Mouse (Mus musculus): ENCODE data around the gene Lrrfip2.

The Lrrfip2 gene

DNA sequence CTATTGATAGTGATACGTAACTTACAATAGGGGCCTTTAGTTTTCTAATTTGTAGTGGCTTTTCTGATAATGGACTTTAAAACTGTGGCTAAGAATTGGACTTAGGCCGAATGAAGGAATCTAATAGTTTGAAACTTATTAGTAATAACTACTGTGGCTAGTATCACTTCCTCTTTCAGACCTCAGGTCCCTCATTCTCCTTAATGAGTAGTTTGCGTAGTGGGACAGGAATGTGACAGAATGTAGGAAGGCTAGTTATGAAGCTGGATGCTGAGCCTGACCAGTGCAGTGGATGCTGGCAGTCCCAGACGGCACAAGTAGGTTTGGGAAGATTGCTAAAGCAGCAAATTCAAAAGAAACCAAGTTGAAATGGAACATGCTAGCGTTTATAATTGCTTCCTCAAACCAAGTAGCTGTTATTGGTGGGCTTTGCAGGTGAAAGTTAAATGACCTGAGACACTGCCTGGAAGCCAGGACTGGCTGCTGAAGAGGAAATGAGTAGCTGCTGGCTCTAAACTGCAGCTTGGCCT is 103.2 kb downstream of the Lrrfip2 start:
- DNase-seq (ENCODE audit: low read depth, low spot score): no peak

DNA sequence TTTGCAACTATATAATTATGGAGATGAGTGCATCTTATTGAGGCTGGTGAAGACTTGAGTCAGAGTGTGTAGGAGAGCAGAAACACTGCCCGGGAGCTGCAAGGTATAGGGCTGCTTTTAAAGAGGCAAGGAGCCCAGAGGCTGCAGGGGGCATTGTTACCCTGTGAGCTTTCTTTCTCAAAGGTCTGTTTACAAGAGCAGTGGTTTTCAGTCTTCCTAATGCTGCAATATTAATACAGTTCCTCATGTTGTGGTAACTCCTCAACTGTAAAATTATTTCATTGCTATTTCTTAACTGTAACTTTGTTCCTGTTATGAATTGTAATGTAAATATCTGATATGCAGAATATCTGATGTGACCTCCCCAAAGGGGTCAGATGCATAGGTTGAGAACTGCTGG is 104.2 kb downstream of the Lrrfip2 start:
- DNase-seq (ENCODE audit: low read depth, low spot score): no peak

DNA sequence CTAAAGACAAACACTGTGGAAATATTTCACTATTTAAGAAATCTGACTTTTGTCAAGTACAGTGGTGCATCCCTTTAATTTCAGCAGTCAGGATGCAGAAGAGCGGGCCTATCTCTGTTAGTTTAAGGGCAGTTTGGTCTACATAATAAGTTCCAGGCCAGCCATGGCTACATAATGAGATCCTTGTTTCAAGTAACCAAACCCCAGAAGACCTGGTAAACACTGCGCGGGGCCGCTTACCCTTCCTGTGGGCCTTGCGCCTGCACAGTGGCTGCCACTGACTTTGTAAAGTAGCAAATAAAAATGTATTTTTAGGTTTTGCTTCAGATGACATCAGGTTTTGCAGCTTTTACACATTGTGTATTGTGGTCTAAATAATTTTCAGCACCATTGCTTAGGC is 106.0 kb downstream of the Lrrfip2 start:
- DNase-seq (ENCODE audit: low read depth, low spot score): no peak

DNA sequence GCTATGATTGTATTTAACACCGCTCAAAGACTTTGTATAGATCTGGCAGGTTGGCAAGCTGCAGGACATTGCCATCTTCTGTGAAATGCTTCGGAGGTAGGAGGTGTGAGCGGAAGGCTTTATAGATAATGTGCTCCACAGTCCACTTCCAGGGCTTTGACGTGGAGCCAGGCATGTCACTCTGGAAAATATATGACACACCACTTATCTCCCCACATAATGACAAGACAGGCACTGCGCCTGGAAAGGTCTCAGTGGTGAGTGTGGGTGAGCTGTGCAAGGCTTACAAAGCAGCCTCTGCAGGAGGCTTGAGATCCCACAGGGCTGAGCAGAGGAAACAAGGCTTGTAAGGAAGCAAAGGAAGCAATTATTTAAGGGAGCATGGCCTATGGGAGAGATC is 111.1 kb downstream of the Lrrfip2 start:
- DNase-seq (ENCODE audit: low read depth, low spot score): peak; percentile 54

DNA sequence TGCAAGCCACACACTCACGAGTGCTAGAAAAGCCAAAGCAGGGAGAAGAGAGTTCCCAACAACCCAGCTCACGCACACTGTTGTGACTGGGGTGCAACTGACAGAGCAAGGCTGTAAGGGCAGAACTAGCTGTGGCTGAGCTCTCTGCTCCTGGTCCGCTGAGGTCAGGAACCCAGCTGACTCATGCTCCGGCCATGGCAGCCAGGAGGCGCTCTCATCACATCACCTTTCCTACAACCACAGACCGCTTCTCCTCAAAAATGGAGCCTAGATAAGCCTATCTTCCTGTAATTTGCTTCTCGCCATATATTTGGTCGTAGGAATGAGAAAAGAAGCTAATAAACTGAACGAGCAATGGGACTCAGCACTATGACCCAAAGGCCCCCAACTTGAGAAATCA is 117.3 kb downstream of the Lrrfip2 start:
- DNase-seq (ENCODE audit: low read depth, low spot score): no peak

DNA sequence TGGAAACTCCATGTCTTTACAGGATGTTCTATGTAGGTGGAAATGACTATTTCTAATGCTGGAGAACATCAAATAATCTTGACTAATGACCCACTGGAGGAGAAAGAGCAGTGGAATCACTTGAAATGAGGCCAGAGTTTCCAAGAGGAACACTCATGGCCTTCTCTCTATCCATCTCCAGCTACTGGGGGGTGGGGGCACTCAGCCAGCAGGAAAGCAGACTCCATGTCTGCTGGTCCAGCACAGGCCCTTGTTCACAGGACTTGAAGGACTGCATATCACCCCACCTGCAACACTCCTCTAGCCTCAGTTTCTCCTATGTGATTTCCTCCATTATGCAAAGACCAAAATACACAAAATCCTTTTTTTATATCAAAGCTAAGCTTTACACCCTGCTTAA is 120.3 kb downstream of the Lrrfip2 start:
- DNase-seq (ENCODE audit: low read depth, low spot score): no peak

DNA sequence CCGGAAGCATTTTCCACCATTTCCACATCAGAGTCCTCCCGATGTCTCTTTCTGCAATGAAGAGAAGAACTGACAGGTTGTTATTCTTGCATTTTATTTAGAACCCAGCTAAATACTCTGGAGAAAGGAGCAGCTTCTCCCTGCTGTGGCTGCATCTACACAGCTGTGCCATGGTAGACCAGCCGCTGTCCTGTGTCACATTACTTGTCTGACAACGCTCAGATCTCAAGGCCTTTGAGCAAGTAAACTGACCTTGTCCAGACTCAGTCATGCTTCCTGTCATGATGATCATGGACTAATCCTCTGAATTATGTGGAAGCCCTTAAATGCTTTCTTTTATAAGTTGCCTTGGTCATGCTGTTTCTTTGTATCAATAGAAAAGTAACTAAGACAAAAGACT is 122.4 kb downstream of the Lrrfip2 start:
- DNase-seq (ENCODE audit: low read depth, low spot score): no peak

DNA sequence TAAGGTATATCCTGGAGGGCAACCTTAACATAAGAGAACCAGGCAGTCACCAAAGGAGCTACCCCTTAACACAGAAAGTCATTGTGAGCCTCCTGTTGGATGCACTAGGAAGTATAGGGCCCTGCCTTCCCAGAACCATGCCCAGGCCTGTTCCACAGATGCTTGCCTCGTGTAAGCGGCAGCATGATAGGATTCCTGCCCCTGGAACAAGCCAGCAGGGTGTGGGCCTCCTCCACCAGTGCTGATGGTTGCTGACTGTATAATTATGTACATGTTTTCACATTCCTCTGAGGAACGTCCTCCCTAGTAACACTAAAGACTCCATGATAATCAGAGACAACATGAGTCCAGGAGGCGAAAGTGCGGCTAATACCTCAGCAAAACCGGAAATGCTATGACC is 126.0 kb downstream of the Lrrfip2 start:
- no peak for DNase-seq (ENCODE audit: low read depth, low spot score)

DNA sequence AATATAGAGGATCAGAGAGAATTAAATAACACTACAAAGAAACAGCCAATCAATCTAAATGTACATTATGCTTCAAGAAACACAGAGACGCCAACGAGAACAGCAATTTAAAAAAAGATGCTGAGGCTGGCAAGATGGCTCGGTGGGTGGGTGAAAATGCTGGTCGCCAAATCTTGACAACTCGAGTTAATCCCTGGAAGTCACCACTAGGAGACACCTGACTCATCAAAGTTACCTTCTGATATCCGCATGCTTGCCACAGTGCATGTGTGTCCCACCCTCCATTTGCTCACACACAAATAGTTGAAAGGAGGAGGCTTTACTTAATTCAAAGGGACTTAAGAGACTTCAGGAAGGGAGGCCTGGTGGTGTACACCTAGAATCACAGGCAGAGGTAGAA is 128.2 kb downstream of the Lrrfip2 start:
- peak; percentile 59 for DNase-seq (ENCODE audit: low read depth, low spot score)

DNA sequence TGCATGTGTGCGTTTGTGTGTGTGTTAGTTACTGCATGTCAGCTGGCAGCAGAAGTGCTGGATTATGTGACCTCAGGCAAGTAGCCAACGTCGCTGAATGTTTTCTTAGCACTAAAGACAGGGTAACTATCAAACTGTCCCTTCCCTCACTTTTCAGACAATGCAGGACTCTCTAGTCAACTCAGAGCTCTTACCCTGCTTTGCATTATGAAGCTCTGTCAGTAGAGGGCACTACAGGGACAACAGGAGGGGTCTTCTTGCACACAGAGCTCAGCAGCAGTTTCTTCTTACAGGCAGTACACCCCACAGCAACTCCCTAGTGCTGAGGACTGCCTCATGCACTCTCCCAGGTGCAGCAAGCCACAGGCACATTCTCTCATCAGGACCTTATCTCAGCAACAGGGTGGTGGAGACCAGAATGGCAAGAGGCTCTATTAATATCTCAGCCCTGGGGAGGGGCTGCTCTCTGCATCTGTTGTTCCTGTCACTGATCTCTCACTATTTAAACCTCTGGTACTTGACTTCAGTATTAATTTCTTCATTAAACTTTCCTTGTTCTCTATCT is 130.4 kb downstream of the Lrrfip2 start:
- peak; percentile 61 for DNase-seq (ENCODE audit: low read depth, low spot score)

DNA sequence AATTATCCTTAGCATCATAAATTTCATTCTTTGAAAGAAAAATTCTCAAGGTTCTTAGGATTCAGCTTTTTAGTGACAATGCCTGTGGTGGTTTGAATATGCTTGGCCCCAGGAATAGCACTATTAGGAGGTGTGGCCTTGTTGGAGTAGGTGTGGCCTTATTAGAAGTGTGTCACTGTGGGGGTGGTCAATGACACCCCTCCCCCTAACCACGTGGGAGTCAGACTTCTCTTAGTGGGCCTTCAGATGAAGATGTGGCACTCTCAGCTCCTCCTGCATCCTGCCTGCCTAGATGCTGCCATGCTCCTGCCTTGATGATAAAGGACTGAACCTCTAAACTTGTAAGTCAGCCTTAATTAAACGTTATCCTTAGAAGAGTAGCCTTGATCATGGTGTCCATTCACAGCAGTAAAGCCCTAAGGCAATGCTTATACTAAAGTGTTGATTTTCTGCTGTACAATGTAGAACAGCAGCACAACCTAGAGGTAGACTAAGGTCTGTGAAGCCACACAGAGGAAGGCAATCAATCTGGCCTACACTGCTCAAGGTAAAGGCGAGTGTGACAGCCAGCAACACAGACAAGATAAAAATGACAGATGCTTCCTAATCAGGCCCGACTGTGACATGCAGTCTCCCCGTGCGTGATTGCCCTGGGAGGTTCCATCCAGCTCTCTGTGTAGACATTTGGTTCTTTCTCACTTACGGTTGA is 134.9 kb downstream of the Lrrfip2 start:
- no peak for DNase-seq (ENCODE audit: low read depth, low spot score)

DNA sequence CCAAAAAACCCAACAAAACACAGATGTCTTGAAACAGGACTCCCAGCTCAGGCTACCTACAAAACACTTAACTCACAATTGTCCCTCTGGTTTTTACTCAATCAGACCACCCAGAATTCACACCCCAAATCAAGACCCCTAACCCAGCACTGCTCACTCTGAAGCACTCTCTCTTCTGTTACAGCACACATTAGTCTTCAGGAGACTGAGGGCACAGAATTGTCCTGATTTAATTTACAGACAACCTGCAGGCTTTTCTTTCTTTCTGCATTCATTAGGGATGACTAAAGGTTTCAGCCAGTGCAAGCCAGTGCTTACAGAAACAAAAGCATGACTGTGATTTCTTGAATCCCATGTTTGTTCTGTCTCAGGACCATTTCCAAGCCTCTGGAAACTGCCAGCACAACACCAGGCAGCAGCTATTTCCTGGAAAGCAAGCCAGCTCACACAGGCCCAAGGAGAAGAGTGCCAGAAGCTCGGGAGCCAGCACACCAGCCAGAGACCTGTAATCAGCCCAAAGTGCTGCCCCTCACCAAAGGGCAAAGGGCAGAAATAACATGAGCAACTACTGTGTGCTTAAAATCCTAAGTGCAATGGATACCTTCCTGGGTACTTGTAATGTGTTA is 143.1 kb downstream of the Lrrfip2 start:
- peak; percentile 83 for DNase-seq (ENCODE audit: low read depth, low spot score)

DNA sequence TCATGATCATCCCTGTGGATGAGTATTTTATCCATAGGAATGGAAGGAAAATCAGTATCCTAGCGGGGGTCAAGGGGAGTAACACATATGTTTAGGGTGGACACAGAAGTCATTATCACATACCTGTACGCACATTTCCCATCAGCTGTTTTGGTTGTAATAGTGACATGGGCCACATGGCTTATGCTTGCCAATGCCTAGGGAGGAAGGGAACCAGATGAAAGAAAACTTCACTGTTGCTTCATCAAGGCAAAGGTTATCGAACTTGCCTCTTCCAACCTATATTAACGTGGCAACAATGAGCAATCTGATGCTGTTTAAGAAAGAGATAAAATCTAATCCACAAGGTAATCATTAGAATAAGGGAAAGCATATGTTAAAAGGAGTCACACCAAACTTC is 144.0 kb downstream of the Lrrfip2 start:
- no peak for DNase-seq (ENCODE audit: low read depth, low spot score)

DNA sequence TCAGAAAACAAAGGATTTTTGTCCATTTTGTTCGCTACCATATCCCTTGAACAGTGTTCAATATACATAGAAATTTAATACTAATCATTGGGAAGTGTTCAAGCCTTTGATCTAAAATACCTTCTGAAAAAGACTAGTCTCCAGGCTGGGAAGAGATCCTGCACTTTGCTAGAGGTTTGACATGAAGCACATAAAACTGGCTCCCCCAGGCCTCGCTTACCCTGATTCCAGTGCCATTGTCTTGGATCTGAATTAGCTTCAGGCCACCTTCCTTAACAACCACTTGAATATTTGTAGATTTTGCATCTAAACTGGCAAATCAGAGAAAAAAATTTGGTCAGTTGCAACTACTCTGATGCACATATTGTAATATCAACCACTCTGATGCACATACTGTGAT is 150.6 kb downstream of the Lrrfip2 start:
- DNase-seq (ENCODE audit: low read depth, low spot score): no peak

DNA sequence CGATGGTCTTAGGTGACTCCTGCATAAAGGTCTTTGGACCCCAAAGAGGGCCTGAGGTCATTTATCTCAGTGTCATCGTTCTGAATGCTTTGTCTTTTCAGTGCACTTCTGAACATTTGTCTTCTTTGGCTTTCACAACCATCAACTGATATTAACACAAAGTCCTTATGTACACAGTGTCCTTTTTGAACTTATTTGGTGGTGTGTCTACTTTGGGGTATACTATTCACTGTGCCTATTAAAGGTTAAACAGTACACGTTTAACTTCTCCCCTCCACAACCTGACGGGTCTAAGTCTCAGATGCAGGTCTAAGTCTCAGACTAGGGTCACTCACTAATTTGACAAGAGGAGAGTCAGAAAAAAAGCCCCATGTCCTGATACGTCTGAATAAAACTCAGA is 153.2 kb downstream of the Lrrfip2 start:
- no peak for DNase-seq (ENCODE audit: low read depth, low spot score)

DNA sequence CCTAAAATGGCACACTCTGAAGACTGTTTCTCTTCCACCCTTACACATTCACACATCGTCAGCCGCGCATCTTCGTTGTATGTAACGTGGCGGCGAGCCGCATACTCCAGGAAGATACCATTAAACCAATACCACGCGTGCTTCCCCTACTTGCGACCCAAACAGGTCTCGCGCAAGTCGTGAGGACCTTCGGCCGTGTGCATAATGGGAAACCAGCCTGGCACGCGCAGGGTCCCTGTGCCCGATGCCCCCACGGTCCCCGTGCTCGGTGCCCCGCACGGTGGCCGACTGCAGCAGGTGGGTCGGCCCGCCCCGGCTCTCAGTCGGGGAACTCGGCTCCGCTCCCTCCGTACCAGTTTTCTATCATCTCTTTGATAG is 153.7 kb downstream of the Lrrfip2 start:
- peak; percentile 81 for DNase-seq (ENCODE audit: low read depth, low spot score)

DNA sequence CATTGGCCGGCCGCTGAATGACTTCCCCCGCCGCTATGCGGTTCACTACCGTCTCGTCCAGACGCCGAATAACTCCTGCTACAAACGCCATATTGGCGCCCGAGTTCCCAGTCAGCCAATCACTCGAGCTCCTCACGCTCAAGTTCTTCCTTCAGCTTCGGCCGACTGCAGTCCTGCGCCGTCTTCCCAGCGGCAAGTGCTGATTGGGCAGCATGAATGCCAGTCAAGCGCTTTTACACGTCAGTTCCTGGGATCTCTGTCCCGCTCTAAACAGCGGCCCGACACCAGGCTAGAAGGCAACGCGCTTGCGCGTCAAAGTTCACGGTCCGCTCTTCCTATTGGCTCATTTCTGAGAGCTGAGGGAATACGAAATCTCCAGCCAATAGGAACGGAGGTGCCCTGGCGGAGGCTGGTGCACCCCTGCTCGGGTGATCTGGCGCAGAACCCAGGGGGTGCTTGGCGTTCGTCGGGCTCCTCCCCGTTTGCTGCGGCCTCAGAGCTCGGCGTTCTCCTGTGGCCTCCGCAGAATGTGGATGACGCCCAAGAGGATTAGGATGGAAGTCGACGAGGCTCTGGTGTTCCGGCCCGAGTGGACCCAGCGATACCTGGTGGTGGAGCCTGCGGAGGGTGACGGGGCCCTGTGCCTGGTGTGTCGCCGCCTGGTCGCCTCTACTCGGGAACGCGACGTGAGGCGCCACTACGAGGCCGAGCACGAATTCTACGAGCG is 154.2 kb downstream of the Lrrfip2 start, which contains the start of the genes Mlh1 and Epm2aip1:
Gene Mlh1 (minus strand): TSS at position 358 of the 727 bp plus-strand sequence.
Gene Epm2aip1 (plus strand): TSS at position 496 of the 727 bp plus-strand sequence.
- peak; percentile 100 for DNase-seq (ENCODE audit: low read depth, low spot score)

DNA sequence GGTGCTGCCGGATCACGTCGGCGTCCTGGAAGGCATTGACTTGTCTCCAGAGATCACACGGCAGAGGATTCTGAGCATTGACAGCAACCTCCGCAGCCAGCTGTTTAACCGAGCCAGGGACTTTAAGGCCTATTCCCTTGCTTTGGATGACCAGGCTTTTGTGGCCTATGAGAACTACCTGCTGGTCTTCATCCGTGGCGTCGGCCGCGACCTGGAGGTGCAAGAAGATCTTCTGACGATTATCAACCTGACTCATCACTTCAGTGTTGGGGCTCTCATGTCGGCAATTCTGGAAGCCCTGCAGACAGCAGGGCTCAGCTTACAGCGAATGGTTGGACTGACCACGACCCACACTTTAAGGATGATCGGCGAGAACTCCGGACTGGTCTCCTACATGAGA is 155.0 kb downstream of the Lrrfip2 start:
- DNase-seq (ENCODE audit: low read depth, low spot score): no peak

DNA sequence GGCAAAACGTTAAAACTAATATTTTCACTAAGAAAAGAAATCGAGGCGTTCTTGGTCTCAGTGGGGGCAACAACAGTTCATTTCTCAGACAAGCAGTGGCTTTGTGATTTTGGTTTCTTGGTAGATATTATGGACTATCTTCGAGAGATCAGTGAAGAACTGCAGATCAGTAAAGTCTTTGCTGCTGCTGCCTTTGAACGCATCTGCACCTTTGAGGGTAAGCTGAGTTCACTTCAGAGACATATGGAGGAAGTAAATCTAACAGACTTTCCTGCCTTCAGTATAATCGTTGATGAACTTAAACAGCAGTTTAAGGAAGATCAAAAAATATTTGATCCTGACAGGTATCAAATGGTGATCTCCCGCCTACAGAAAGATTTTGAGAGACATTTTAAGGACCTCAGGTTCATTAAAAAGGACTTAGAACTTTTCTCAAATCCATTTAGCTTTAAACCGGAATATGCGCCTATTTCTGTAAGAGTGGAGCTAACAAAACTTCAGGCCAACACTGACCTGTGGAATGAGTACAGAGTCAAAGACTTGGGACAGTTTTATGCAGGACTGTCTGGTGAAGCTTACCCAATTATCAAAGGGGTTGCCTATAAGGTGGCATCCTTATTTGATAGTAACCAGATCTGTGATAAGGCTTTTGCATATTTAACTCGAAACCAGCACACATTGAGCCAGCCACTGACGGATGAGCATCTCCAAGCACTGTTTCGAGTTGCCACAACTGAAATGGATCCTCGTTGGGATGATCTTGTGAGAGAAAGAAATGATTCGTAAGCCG is 155.8 kb downstream of the Lrrfip2 start:
- no peak for DNase-seq (ENCODE audit: low read depth, low spot score)

DNA sequence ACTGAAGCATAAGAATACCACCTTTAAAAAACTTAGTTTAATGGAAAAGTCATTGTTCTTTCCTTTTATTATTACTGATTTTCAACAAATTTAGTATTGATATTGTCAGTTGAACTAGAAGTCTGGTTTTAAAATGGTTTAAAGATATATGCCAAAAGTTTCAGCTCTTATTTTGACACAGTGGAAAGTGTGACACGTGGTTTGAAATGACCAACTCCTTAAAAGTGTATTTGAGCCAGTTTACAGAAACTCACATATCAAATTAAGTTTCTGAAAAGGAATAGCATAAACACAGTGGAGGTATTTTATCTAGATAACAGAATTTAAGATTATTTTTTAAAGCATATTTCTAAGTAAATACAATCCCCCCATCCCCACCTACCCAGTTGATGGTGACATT is 156.6 kb downstream of the Lrrfip2 start:
- DNase-seq (ENCODE audit: low read depth, low spot score): no peak

DNA sequence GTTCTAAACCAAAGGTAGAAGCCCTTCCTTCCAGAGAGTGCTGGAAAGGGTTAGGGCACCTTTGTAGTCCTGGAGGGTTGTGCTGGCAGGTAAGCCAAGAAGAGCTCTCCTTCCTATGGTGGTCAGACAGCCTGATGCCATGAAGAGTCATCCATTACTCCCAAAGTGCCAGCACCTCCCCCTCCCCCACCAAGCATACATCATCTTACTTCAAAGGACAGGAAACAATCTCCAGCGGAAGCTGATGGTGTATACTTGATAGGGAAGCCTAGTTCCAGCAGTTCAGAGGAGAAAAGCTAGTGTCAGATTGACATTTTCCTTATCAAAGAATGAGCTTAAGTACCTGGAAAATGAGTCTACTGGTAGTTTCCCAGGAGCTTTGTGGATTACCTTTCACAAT is 157.8 kb downstream of the Lrrfip2 start:
- no peak for DNase-seq (ENCODE audit: low read depth, low spot score)

Measured in brain, adult 2 months (tissue).